Mouse (Mus musculus) megakaryocyte, embryonic 14.5 days (primary cell): ENCODE data around the gene Gtsf1. TPM values are rescaled to one million over a fixed set of nuclear protein-coding genes. Genes with fewer than 3 reads are reported as not detected.
A peak's percentile ranks its signal among the peaks of the same experiment; 100 is the strongest.
"Not testable (repeated sequence)": the region's sequence is repeated elsewhere in the genome, so short reads cannot be mapped to it uniquely, and the experiment has no call there.

Source experiments
- H3K27me3 ChIP-seq: replicated peaks from 2 replicates; pipeline ENCODE3; 2012; ENCODE audit warnings: inconsistent platforms
- H3K36me3 ChIP-seq: replicated peaks from 2 replicates; pipeline ENCODE3; 2012; ENCODE audit warnings: low read length, inconsistent platforms, mixed read lengths
- H3K4me1 ChIP-seq: 2 replicates; pipeline ENCODE4 v1.6.1; 2012; ENCODE audit warnings: inconsistent platforms
- H3K4me3 ChIP-seq: replicated peaks from 2 replicates; pipeline ENCODE3; 2012; ENCODE audit warnings: moderate library complexity, mild to moderate bottlenecking, inconsistent platforms
- H3K9me3 ChIP-seq: 2 replicates; pipeline ENCODE4 v1.6.1; 2012; ENCODE audit warnings: inconsistent platforms
- FLI1 ChIP-seq: IDR thresholded peaks from 2 replicates; pipeline ENCODE4 v1.6.1; 2012; ENCODE audit warnings: low read length, inconsistent platforms, mixed read lengths
- GATA1 ChIP-seq: IDR thresholded peaks from 3 replicates; pipeline ENCODE4 v1.6.1; 2012; ENCODE audit warnings: mixed read lengths, low read length, inconsistent platforms, borderline replicate concordance
- polyA plus RNA-seq: library from polyadenylated mRNA; stranded (reverse); fragments of >175 nt; gene quantifications from 2 replicates; pipeline ENCODE4 v1.2.3, GENCODE M21; 2012; ENCODE audit warnings: low replicate concordance; ENCODE audit not compliant: insufficient read depth

Gtsf1 gene
- polyA plus RNA-seq, 1 experiment: not detected

- Histone ChIP-seq H3K9me3 (peaks cover 6% of the 10 kb centered on the region), H3K4me3 (no peak within 1 kb of the TSS), H3K4me1 (peaks cover 2% of the 10 kb centered on the region), H3K27me3 (peaks cover 2% of the 10 kb centered on the region), H3K36me3 (no peaks in the 10 kb centered on the region)
- no peak for TF ChIP-seq FLI1
- TF ChIP-seq GATA1: no peak
Measured at GRCm38 (mm10) chr15:103448369-103448768, 18.1 kb upstream of the Gtsf1 start, which contains the start of gene Gtsf2. Gtsf2 (minus strand) TSS chr15:103448469.

- H3K9me3 ChIP-seq, H3K4me1 ChIP-seq, H3K4me3 ChIP-seq, H3K36me3 ChIP-seq, H3K27me3 ChIP-seq: not testable (repeated sequence)
Measured at GRCm38 (mm10) chr15:103445966-103446365, 15.7 kb upstream of the Gtsf1 start.

DNA sequence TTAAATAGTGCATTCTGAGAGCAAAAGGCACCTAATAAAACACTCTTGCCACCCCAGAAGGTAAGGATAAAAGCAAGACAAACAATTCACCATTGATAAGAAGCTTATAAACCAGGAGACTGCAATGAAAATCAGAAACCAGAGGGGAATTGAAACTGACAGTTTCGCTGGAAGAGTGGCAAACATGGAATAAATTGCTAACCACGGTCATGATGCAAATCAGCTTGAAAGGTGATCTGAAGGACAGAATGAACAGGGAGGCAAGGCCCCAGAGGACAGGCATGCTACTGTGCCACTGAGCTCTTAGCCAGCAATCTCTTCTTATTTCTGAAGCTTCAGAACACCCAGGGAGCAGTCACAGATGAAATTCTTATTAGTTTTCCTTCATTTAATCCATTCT, 3.3 kb downstream of the Gtsf1 start:
- Histone ChIP-seq H3K4me3 (no peak overlapping the region), H3K4me1 (peaks cover 5% of the 10 kb centered on the region), H3K27me3 (peaks cover 7% of the 10 kb centered on the region), H3K36me3 (no peaks in the 10 kb centered on the region), H3K9me3 (peaks cover 4% of the 10 kb centered on the region; the same call in 1 of the 2 replicates)
- TF ChIP-seq FLI1 (no peak), GATA1 (no peak)

DNA sequence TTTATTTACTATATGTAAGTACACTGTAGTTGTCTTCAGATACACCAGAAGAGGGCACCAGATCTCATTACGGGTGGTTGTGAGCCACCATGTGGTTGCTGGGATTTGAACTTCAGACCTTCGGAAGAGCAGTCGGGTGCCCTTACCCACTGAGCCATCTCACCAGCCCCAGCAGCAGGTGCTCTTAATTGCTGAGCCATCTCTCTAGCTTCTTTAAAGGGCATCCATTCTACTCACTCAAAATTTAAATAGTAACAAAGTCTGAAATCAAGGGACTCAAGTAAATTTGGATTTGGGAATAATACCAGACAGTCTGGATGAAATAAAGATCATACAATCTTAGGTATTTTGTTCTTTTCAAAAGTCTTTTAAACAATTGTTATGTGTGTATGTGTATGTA, 24.7 kb downstream of the Gtsf1 start:
- H3K9me3 ChIP-seq, H3K4me3 ChIP-seq, H3K27me3 ChIP-seq, H3K36me3 ChIP-seq: not testable (repeated sequence)
- peaks cover 13% of the 10 kb centered on the region; the same call in 1 of the 2 replicates for H3K4me1 ChIP-seq

DNA sequence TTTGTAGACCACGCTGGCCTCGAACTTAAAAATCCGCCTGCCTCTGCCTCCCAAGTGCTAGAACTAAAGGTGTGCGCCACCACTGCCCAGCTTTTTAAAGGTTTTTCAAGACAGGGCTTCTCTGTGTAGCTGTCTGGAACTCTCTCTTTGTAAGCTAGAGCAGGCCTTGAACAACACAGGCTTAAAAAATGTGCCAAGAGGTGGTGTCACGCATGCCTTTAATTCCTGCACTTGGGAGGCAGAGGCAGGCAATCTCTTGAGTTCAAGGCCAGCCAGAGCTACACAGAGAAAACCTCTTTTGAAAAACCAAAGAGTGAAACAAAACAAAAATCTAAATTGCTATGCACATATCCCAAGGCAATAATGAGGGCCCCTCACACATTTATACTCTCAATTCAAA, 28.9 kb downstream of the Gtsf1 start:
- no peaks in the 10 kb centered on the region for H3K27me3 ChIP-seq
- H3K36me3 ChIP-seq: no peaks in the 10 kb centered on the region
- TF ChIP-seq GATA1 (no peak), FLI1 (no peak)
- no peak overlapping the region for H3K4me3 ChIP-seq
- no peaks in the 10 kb centered on the region for H3K9me3 ChIP-seq
- peaks cover 13% of the 10 kb centered on the region; the same call in 1 of the 2 replicates for H3K4me1 ChIP-seq

- peaks cover 12% of the 10 kb centered on the region for H3K27me3 ChIP-seq
Measured at GRCm38 (mm10) chr15:103393577-103393976, 36.7 kb downstream of the Gtsf1 start.

GRCm38 (mm10) chr15:103388556-103389145, 41.6 kb downstream of the Gtsf1 start:
- Histone ChIP-seq H3K4me3 (no peak overlapping the region), H3K36me3 (no peaks in the 10 kb centered on the region), H3K9me3 (no peaks in the 10 kb centered on the region), H3K27me3 (peaks cover 19% of the 10 kb centered on the region), H3K4me1 (peaks cover 43% of the 10 kb centered on the region)
- TF ChIP-seq GATA1 (no peak), FLI1 (no peak)

More at GRCm38 (mm10) chr15:103393577-103393976, 36.7 kb downstream of the Gtsf1 start:
- no peaks in the 10 kb centered on the region for H3K36me3 ChIP-seq
- H3K9me3 ChIP-seq: no peaks in the 10 kb centered on the region
- peaks cover 4% of the 10 kb centered on the region; the same call in 1 of the 2 replicates for H3K4me1 ChIP-seq
- no peak overlapping the region for H3K4me3 ChIP-seq
- no peak for TF ChIP-seq GATA1

DNA sequence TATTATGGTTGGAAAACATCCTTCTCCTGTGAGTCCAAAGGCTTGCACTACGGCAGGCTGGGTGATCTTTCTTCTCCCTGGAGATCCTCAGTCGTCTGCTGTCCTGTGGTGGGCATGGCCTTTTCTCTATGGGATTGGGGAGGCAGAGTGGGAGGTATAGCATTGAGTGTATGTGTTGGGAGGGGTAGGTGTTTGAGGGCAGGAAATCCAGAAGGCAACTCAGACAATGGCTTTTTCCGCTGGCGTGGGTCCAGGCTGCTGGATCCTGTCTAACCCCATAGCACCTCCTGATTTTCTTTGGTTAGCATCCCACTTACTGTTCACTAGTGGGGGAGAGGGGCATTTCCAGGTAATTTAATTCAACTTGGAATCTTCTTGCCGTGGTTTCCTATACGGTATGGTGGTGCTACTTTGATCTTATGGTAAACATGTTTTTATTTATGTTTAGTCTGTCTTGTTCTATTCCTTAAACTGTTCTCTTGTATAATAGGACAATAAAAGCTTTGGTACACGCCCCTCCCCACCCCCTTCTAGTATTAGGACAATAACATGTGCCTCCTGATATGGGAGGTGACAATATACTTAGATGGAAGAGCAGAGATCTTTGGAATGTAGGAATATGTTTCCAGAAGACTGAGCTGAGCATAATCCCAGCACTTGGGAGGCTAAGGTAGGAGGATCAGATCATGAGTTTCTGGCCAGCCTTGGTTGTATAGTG, 46.3 kb downstream of the Gtsf1 start:
- no peak for TF ChIP-seq FLI1
- no peak for TF ChIP-seq GATA1
- H3K36me3 ChIP-seq: no peaks in the 10 kb centered on the region
- H3K9me3 ChIP-seq: no peaks in the 10 kb centered on the region
- H3K27me3 ChIP-seq: peaks cover 12% of the 10 kb centered on the region
- peaks cover 69% of the 10 kb centered on the region for H3K4me1 ChIP-seq
- no peak overlapping the region for H3K4me3 ChIP-seq

GRCm38 (mm10) chr15:103382795-103383406, 47.4 kb downstream of the Gtsf1 start:
- Histone ChIP-seq H3K4me1 (peaks cover 71% of the 10 kb centered on the region), H3K4me3 (peak overlapping the region; percentile 38), H3K9me3 (no peaks in the 10 kb centered on the region), H3K36me3 (no peaks in the 10 kb centered on the region), H3K27me3 (peaks cover 14% of the 10 kb centered on the region)
- TF ChIP-seq GATA1: no peak
- no peak for TF ChIP-seq FLI1

GRCm38 (mm10) chr15:103382075-103382474, 48.2 kb downstream of the Gtsf1 start:
- Histone ChIP-seq H3K4me3 (no peak overlapping the region), H3K27me3 (peaks cover 21% of the 10 kb centered on the region), H3K9me3 (no peaks in the 10 kb centered on the region), H3K36me3 (no peaks in the 10 kb centered on the region), H3K4me1 (peaks cover 71% of the 10 kb centered on the region)
- TF ChIP-seq GATA1: no peak
- TF ChIP-seq FLI1: no peak
